In the genomic region with DNA sequence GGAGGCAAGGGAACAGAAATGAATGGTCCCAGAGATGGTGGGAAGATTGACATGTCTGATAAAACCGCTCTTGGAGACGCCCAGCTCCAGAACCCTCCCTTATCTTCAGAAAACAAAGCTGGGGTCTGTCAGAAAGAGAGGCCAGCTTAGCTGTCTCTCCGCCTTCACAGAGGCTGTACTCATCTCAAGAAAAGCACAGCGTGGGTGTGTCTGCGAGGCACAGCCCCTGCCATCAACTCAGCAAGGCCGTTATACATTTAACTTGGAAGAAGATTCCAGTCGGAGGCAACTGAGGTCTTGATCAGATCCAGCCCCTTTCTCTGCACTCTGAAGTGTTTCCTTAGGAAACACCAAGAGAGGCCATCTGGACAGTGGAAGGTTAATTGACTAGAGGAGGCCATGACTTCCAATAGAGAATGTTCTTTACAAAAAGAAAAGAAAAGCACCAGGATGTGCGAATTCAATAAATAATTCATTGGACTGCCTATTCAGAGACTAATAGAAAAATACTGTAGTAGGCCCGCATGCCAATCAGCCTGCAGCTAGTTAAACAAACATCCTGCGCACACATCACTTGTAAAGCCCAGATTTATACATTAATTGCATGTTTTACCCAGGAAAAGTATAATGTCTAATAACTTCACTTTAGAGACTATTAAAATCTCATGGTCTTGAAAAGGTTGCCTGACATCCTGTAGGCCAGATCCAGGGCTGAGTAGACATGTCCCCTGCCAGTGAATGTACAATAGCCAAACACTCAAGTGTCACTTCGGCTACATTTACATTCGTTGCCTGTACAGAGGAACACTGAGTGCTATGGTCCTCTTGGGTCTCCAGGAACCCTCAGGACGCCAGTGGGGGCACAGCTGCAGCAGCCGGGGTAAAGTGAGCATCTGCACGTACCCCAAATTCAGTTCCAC, we compare ENCODE assay signal across 15 mouse cellular contexts. TPM values are rescaled to one million over a fixed set of nuclear protein-coding genes. Genes with fewer than 3 reads are reported as not detected.
DNase-seq lines count a peak whose midpoint lies in the region; ATAC-seq and TF ChIP-seq lines count a peak whose summit lies in the region.
"Had no signal": no experiment of that assay in that cellular context is flagged by ENCODE, and none has a peak within 500 bp of the region (broad histone marks: within the 10 kb centered on the region; RNA-seq: fewer than 3 reads in every experiment).

No protein-coding gene starts in this region.

- TF ChIP-seq POLR2A in testis, adult 2 months (IDR thresholded peaks at IDR 0.05; ENCODE audit: control insufficient read depth, low read depth, low read length): no peak
- TF ChIP-seq POLR2A in kidney, adult 2 months (IDR thresholded peaks at IDR 0.05; ENCODE audit: low read depth, low read length): no peak

- H3K4me2 ChIP-seq in hindbrain, embryonic 15.5 days: no peak overlapping the region
- H3K4me2 ChIP-seq: embryonic facial prominence, embryonic 15.5 days; heart, embryonic 12.5 days; liver, embryonic 11.5 days had no signal

- no peaks in the 10 kb centered on the region for H3K36me3 ChIP-seq in hindbrain, embryonic 15.5 days
- H3K36me3 ChIP-seq in testis, adult 2 months (ENCODE audit: control insufficient read depth, insufficient read depth, low read length): no peaks in the 10 kb centered on the region
- H3K36me3 ChIP-seq in kidney, adult 2 months (ENCODE audit: control insufficient read depth, insufficient read depth, low read length): no peaks in the 10 kb centered on the region
- H3K36me3 ChIP-seq: embryonic facial prominence, embryonic 15.5 days; heart, embryonic 12.5 days had no signal

- intact Hi-C loops in left cerebral cortex, adult 2 months (cut with DNase I): loop anchor here (2.0 kb wide), 1 partner anchor 48 kb away; no protein-coding TSS in a partner anchor
- intact Hi-C loops in left cerebral cortex, postnatal 36 days (cut with DNase I): no loop called here

- no peaks in the 10 kb centered on the region for H3K27me3 ChIP-seq in hindbrain, embryonic 15.5 days
- no peaks in the 10 kb centered on the region for H3K27me3 ChIP-seq in testis, adult 2 months (ENCODE audit: control insufficient read depth, insufficient read depth, low read length)
- H3K27me3 ChIP-seq in kidney, adult 2 months (replicated peaks; ENCODE audit: control insufficient read depth, insufficient read depth, low read length): no peaks in the 10 kb centered on the region
- H3K27me3 ChIP-seq: embryonic facial prominence, embryonic 15.5 days; heart, embryonic 12.5 days had no signal

- H3K27ac ChIP-seq in left cerebral cortex, adult 2 months: peak overlapping the region; percentile 21
- peak overlapping the region; percentile 30 for H3K27ac ChIP-seq in hindbrain, embryonic 15.5 days (replicated peaks)
- peak overlapping the region; percentile 22; the same call in 1 of the 2 replicates for H3K27ac ChIP-seq in testis, adult 2 months (ENCODE audit: control insufficient read depth, insufficient read depth, low read depth, low read length)
- no peak overlapping the region for H3K27ac ChIP-seq in kidney, adult 2 months (ENCODE audit: insufficient read depth, low read depth, low read length)
- H3K27ac ChIP-seq: embryonic facial prominence, embryonic 15.5 days had no signal

- no peak overlapping the region for H3K4me3 ChIP-seq in left cerebral cortex, adult 2 months
- H3K4me3 ChIP-seq in hindbrain, embryonic 15.5 days: no peak overlapping the region
- H3K4me3 ChIP-seq in testis, adult 2 months (ENCODE audit: control insufficient read depth, low read depth, low read length): no peak overlapping the region
- H3K4me3 ChIP-seq in kidney, adult 2 months (ENCODE audit: insufficient read depth, low read depth, low read length): no peak overlapping the region
- H3K4me3 ChIP-seq: embryonic facial prominence, embryonic 15.5 days; heart, embryonic 12.5 days; myocyte had no signal

- ATAC-seq in hindbrain, embryonic 15.5 days (ENCODE audit: low FRiP score, low read depth): 0 out of 2 replicates have a peak, but pooled peaks have one; percentile 38

- no peaks in the 10 kb centered on the region for H3K9me3 ChIP-seq in hindbrain, embryonic 15.5 days
- H3K9me3 ChIP-seq: embryonic facial prominence, embryonic 15.5 days; heart, embryonic 12.5 days had no signal

- H3K4me1 ChIP-seq in hindbrain, embryonic 15.5 days (replicated peaks): peaks cover 14% of the 10 kb centered on the region
- no peaks in the 10 kb centered on the region; the same call in 1 of the 2 replicates for H3K4me1 ChIP-seq in testis, adult 2 months (ENCODE audit: control insufficient read depth, insufficient read depth, low read length)
- H3K4me1 ChIP-seq in kidney, adult 2 months (ENCODE audit: control insufficient read depth, insufficient read depth, low read length): no peaks in the 10 kb centered on the region
- H3K4me1 ChIP-seq: embryonic facial prominence, embryonic 15.5 days had no signal

- DNase-seq in left cerebral cortex, adult 2 months (ENCODE audit: extremely low spot score in 1 of 2, low spot score in 2 of 2): no peak
- DNase-seq in left cerebral cortex, postnatal 36 days (ENCODE audit: low spot score in 2 of 2): no peak
- peak; percentile 28 for DNase-seq in embryo, embryonic 11 days
- DNase-seq in T-cell, adult 2 months (ENCODE audit: low spot score): no peak
- no peak for DNase-seq in kidney, adult 2 months
- no peak for DNase-seq in heart, adult 18-20 months
- DNase-seq: kidney, postnatal 14 days; lung, postnatal 36 days; right cerebral cortex, postnatal 14 days had no signal

- WGBS in hindbrain, embryonic 15.5 days: 31% methylated on average over 15 of the region's 15 CpGs
- 82% methylated on average over 15 of the region's 15 CpGs for WGBS in kidney, adult 2 months

- no peak for TF ChIP-seq CTCF in left cerebral cortex, adult 2 months (IDR thresholded peaks at IDR 0.05)
- TF ChIP-seq CTCF in testis, adult 2 months (IDR thresholded peaks at IDR 0.05; ENCODE audit: control insufficient read depth, insufficient read depth, insufficient replicate concordance, low read depth, low read length): no peak
- no peak for TF ChIP-seq CTCF in kidney, adult 2 months (conservative IDR thresholded peaks at IDR 0.05; ENCODE audit: insufficient read depth, insufficient read length, low read depth, low read length)

- H3K9ac ChIP-seq in hindbrain, embryonic 15.5 days: no peak overlapping the region
- H3K9ac ChIP-seq: embryonic facial prominence, embryonic 15.5 days; heart, embryonic 12.5 days had no signal

RNA-seq across cellular contexts. Expression of a gene that starts 38.3 kb away (rescaled TPM):
- 100 to 1,000 TPM; 205 to 221 TPM for total RNA-seq in left cerebral cortex, adult 2 months (2021)
- total RNA-seq in left cerebral cortex, postnatal 36 days (2021): 100 to 1,000 TPM; 164 to 253 TPM
- 66.1 and 68.2 TPM in 2 replicates for polyA plus RNA-seq in hindbrain, embryonic 15.5 days (2015; fragmentation: Nextera tagmentation; extraction: Ambion mirVana)
- polyA plus RNA-seq in testis, adult 2 months (2012; rRNA removed): 5.6 and 7.4 TPM in 2 replicates
- polyA plus RNA-seq in kidney, adult 2 months (2012; rRNA removed): 0.45 and 0.83 TPM in 2 replicates
- total RNA-seq in heart, adult 18-20 months (2021): 10 to 100 TPM; 22.8 to 26.3 TPM

Comparison
In these comparisons a context has a peak if more than half of its experiments do, and no peak if none do; other contexts are left out.
1. RNA of a gene that starts 38.3 kb away (total RNA-seq): 164 to 253 TPM in left cerebral cortex, postnatal 36 days and 205 to 221 TPM in left cerebral cortex, adult 2 months; 22.8 to 26.3 TPM in heart, adult 18-20 months; every median in the first group is over 4 times any median in the second.